Mouse (Mus musculus) CH12.LX (cell line): ENCODE results near the gene P2ry6. TPM values are rescaled to one million over a fixed set of nuclear protein-coding genes. Genes with fewer than 3 reads are reported as not detected.

ENCODE experiments used
- DNase-seq: peaks from one replicate; pipeline ENCODE4 v3.0.0-alpha.2; 2013; ENCODE audit errors: extremely low read depth
- H3K27ac ChIP-seq: 2 replicates; pipeline ENCODE4 v1.5.1; 2012; ENCODE audit warnings: low read depth, mild to moderate bottlenecking, control low read depth, moderate library complexity; ENCODE audit not compliant: insufficient read depth
- H3K27me3 ChIP-seq: replicated peaks from 2 replicates; pipeline ENCODE3; 2012; ENCODE audit warnings: inconsistent platforms
- H3K36me3 ChIP-seq, 2 experiments: replicated peaks in 1 of 2; 2 replicates each; pipeline versions ENCODE3 to v1.6.1; 2012; ENCODE audit warnings: inconsistent platforms in 1 of 2, low read length in 1 of 2, mild to moderate bottlenecking in 1 of 2, mixed read lengths in 1 of 2, moderate library complexity in 1 of 2; ENCODE audit not compliant: control insufficient read depth in 1 of 2, insufficient read depth in 1 of 2
- H3K4me1 ChIP-seq, 2 experiments: 2 replicates each; pipeline ENCODE4 v1.6.1; 2012; ENCODE audit warnings: inconsistent platforms in 1 of 2, moderate library complexity in 1 of 2; ENCODE audit not compliant: insufficient read depth in 2 of 2, control insufficient read depth in 1 of 2
- H3K4me2 ChIP-seq: 2 replicates; pipeline ENCODE4 v1.6.1; 2012; ENCODE audit warnings: low read depth, mild to moderate bottlenecking, control low read depth; ENCODE audit not compliant: poor library complexity, insufficient read depth, severe bottlenecking
- H3K4me3 ChIP-seq, 3 experiments: fragments of 150-350 bp in 1 of 3; sonication (generic) in 1 of 3; replicated peaks in 1 of 3; 2 replicates each; pipeline versions ENCODE3 to v1.5.1; 2011 to 2012; ENCODE audit warnings: low read depth in 2 of 3, low read length in 2 of 3, mild to moderate bottlenecking in 2 of 3, moderate library complexity in 2 of 3, control low read depth in 1 of 3, improper control_type of control experiment in 1 of 3, inconsistent platforms in 1 of 3, mixed read lengths in 1 of 3; ENCODE audit not compliant: poor library complexity in 1 of 3
- H3K79me2 ChIP-seq: replicated peaks from 2 replicates; pipeline ENCODE4 v1.6.1; 2012; ENCODE audit warnings: mild to moderate bottlenecking, moderate library complexity; ENCODE audit not compliant: control insufficient read depth, poor library complexity, insufficient read depth, severe bottlenecking; ENCODE audit errors: extremely low read depth
- H3K9ac ChIP-seq: 2 replicates; pipeline ENCODE4 v1.6.1; 2012; ENCODE audit warnings: low read depth, mild to moderate bottlenecking, control low read depth, moderate library complexity; ENCODE audit not compliant: insufficient read depth
- H3K9me3 ChIP-seq: replicated peaks from 2 replicates; pipeline ENCODE3; 2012; ENCODE audit warnings: low read length, inconsistent platforms, mixed read lengths
- BHLHE40 ChIP-seq: IDR thresholded peaks from 2 replicates; pipeline ENCODE4 v1.6.1; 2011; ENCODE audit warnings: mild to moderate bottlenecking, low read depth, low read length, improper control_type of control experiment
- E2F4 ChIP-seq: IDR thresholded peaks from 2 replicates; pipeline ENCODE4 v1.6.1; 2011; ENCODE audit warnings: low read depth, low read length, improper control_type of control experiment; ENCODE audit not compliant: insufficient replicate concordance
- EP300 ChIP-seq: IDR thresholded peaks from 2 replicates; pipeline ENCODE4 v1.6.1; 2011; ENCODE audit warnings: low read length, improper control_type of control experiment
- GABPA ChIP-seq: IDR thresholded peaks from 2 replicates; pipeline ENCODE4 v1.6.1; 2012; ENCODE audit warnings: low read depth, low read length, improper control_type of control experiment, inconsistent platforms; ENCODE audit not compliant: insufficient replicate concordance
- IRF4 ChIP-seq: IDR thresholded peaks from 2 replicates; pipeline ENCODE4 v1.6.1; 2014; ENCODE audit warnings: low read depth, mild to moderate bottlenecking, inconsistent platforms, low read length, improper control_type of control experiment
- JUND ChIP-seq: conservative IDR thresholded peaks from 2 replicates; pipeline ENCODE4 v1.6.1; 2011; ENCODE audit warnings: low read depth, low read length, improper control_type of control experiment
- KAT2A ChIP-seq: IDR thresholded peaks from 2 replicates; pipeline ENCODE4 v1.6.1; 2012; ENCODE audit warnings: low read length, improper control_type of control experiment, inconsistent platforms; ENCODE audit not compliant: insufficient replicate concordance
- MAZ ChIP-seq: IDR thresholded peaks from 2 replicates; pipeline ENCODE4 v1.6.1; 2012; ENCODE audit warnings: low read depth, mild to moderate bottlenecking, inconsistent platforms, low read length, improper control_type of control experiment, moderate library complexity
- NRF1 ChIP-seq: IDR thresholded peaks from 2 replicates; pipeline ENCODE4 v1.6.1; 2014; ENCODE audit warnings: low read depth, mild to moderate bottlenecking, inconsistent platforms, low read length, improper control_type of control experiment, moderate library complexity
- PAX5 ChIP-seq: IDR thresholded peaks from 2 replicates; pipeline ENCODE4 v1.6.1; 2012; ENCODE audit warnings: low read length, inconsistent platforms, mixed read lengths
- POLR2A ChIP-seq: IDR thresholded peaks from 2 replicates; pipeline ENCODE4 v1.6.1; 2011; ENCODE audit warnings: low read depth, mild to moderate bottlenecking, improper control_type of control experiment, low read length
- POLR2AphosphoS2 ChIP-seq: IDR thresholded peaks from 2 replicates; pipeline ENCODE4 v1.6.1; 2011; ENCODE audit warnings: low read depth, low read length, improper control_type of control experiment
- RAD21 ChIP-seq: IDR thresholded peaks from 2 replicates; pipeline ENCODE4 v1.6.1; 2011; ENCODE audit warnings: low read depth, mild to moderate bottlenecking, low read length, improper control_type of control experiment, moderate library complexity
- RCOR1 ChIP-seq: conservative IDR thresholded peaks from 2 replicates; pipeline ENCODE4 v1.6.1; 2012; ENCODE audit warnings: low read depth, mild to moderate bottlenecking, inconsistent platforms, low read length, improper control_type of control experiment
- SIN3A ChIP-seq: IDR thresholded peaks from 2 replicates; pipeline ENCODE4 v1.6.1; 2012; ENCODE audit warnings: low read length, improper control_type of control experiment, inconsistent platforms
- TCF12 ChIP-seq: IDR thresholded peaks from 2 replicates; pipeline ENCODE4 v1.6.1; 2014; ENCODE audit warnings: low read depth, mild to moderate bottlenecking, inconsistent platforms, low read length, improper control_type of control experiment
- USF2 ChIP-seq: conservative IDR thresholded peaks from 2 replicates; pipeline ENCODE4 v1.6.1; 2011; ENCODE audit warnings: low read depth, low read length, improper control_type of control experiment
- ZC3H11A ChIP-seq: IDR thresholded peaks from 2 replicates; pipeline ENCODE4 v1.6.1; 2012; ENCODE audit warnings: low read depth, mild to moderate bottlenecking, inconsistent platforms, low read length, improper control_type of control experiment
- ZKSCAN1 ChIP-seq: IDR thresholded peaks from 2 replicates; pipeline ENCODE4 v1.6.1; 2012; ENCODE audit warnings: low read depth, inconsistent platforms, low read length, improper control_type of control experiment, borderline replicate concordance
- ZNF384 ChIP-seq: IDR thresholded peaks from 2 replicates; pipeline ENCODE4 v1.6.1; 2012; ENCODE audit warnings: low read depth, low read length, improper control_type of control experiment, inconsistent platforms
- dilution Hi-C: fragments of 300-500 bp; cut with MboI; formaldehyde crosslinking; loops from 2 replicates; pipeline ENCODE4 v1.14.3; 2020; ENCODE audit warnings: low sequenced_read_pairs; ENCODE audit not compliant: extremely low pct_unique_long_range_greater_than_20kb, extremely low pct_ligation_motif_present
- in situ Hi-C: fragments of 300-500 bp; cut with MboI; formaldehyde crosslinking; loops from 3 replicates; pipeline ENCODE4 v1.14.3; 2019; ENCODE audit warnings: low sequenced_read_pairs, low pct_ligation_motif_present, low pct_unique_long_range_greater_than_20kb, mixed read lengths
- polyA plus RNA-seq: library from polyadenylated mRNA; unstranded; fragments of >175 nt; gene quantifications from 2 replicates; pipeline ENCODE4 v1.2.1, GENCODE M21; 2012; ENCODE audit warnings: low read depth; ENCODE audit not compliant: insufficient read length
- total RNA-seq, 2 experiments: library from RNA; depleted of rRNA; stranded (reverse); fragments of 300-350 nt in 1 of 2; fragments of >200 nt in 1 of 2; gene quantifications; 2 replicates each; pipeline ENCODE4 v1.2.3; 2012 to 2014

Gene P2ry6
- total and polyA plus RNA-seq, 3 experiments = 0.17 to 1.5 TPM; not detected in 1

GRCm38 (mm10) chr7:100938106-100938505 lies 36.3 kb downstream of the P2ry6 start:
- H3K4me1 ChIP-seq = peaks cover 4 to 17% of the 10 kb centered on the region in 2 experiments
- dilution Hi-C loops = no loop called here
- H3K9ac ChIP-seq = no peak overlapping the region
- no peaks in the 10 kb centered on the region for H3K9me3 ChIP-seq
- TF ChIP-seq ZNF384 (no peak), RAD21 (no peak), JUND (no peak), BHLHE40 (no peak), POLR2AphosphoS2 (no peak), ZC3H11A (no peak), GABPA (no peak)
- TF ChIP-seq, all 38 proteins: peak for 0
- Histone ChIP-seq H3K4me2 (no peak overlapping the region), H3K27ac (no peak overlapping the region), H3K27me3 (peaks cover 7% of the 10 kb centered on the region), H3K79me2 (no peaks in the 10 kb centered on the region), H3K4me3 (no peak overlapping the region), H3K36me3 (no peaks in the 10 kb centered on the region)
- DNase-seq = no peak
- in situ Hi-C loops = no loop called here

- H3K36me3 ChIP-seq = no peaks in the 10 kb centered on the region
- H3K27me3 ChIP-seq = peaks cover 7% of the 10 kb centered on the region
- dilution Hi-C loops = no loop called here
- no peak overlapping the region for H3K27ac ChIP-seq
- no peak overlapping the region for H3K4me2 ChIP-seq
- H3K9me3 ChIP-seq = no peaks in the 10 kb centered on the region
- no peak overlapping the region for H3K4me3 ChIP-seq
- no peaks in the 10 kb centered on the region for H3K79me2 ChIP-seq
- H3K4me1 ChIP-seq = peaks cover 4 to 16% of the 10 kb centered on the region in 2 experiments
- in situ Hi-C loops = no loop called here
- H3K9ac ChIP-seq = no peak overlapping the region
- no peak for DNase-seq
- TF ChIP-seq NRF1 (no peak), E2F4 (no peak), EP300 (no peak), ZC3H11A (no peak), PAX5 (no peak), USF2 (no peak), POLR2A (no peak), RCOR1 (no peak), MAZ (no peak), TCF12 (no peak), KAT2A (no peak), ZKSCAN1 (no peak), JUND (no peak), GABPA (no peak), POLR2AphosphoS2 (no peak), BHLHE40 (no peak), IRF4 (no peak), SIN3A (no peak)
Measured at GRCm38 (mm10) chr7:100937481-100937880, 37.0 kb downstream of the P2ry6 start.
